Mouse (Mus musculus): ENCODE measurements at regions not wholly inside any gene's neighbourhood (a gene's known extent, or its start where the extent isn't known, plus 50 kb on each side); places are given as distances from the start of the nearest gene placed in this dataset.

- H3K36me3 ChIP-seq (replicated peaks; ENCODE audit: control insufficient read depth, insufficient read depth, low read depth, low read length), result no peaks in the 10 kb centered on the region
- no peak overlapping the region for H3K9ac ChIP-seq (replicated peaks; ENCODE audit: low read length)
- no peak overlapping the region for H3K4me2 ChIP-seq (ENCODE audit: low read depth, low read length)
- H3K9me3 ChIP-seq (replicated peaks; ENCODE audit: control insufficient read depth, low read length), result no peaks in the 10 kb centered on the region
- DNase-seq (ENCODE audit: low spot score), result no peak
- H3K27me3 ChIP-seq (ENCODE audit: control insufficient read depth, insufficient read depth, low read length), result no peaks in the 10 kb centered on the region
- no peak for ATAC-seq (replicated peaks; ENCODE audit: insufficient number of reproducible peaks, low FRiP score, low TSS enrichment, low read depth)
- H3K4me3 ChIP-seq (ENCODE audit: low read depth, low read length), result no peak overlapping the region
- 83% methylated on average over 5 of the region's 5 CpGs for WGBS
- no peaks in the 10 kb centered on the region for H3K4me1 ChIP-seq (ENCODE audit: control insufficient read depth, insufficient read depth, low read length)
- no peak overlapping the region for H3K27ac ChIP-seq (replicated peaks; ENCODE audit: low read depth, low read length)
Measured at GRCm38 (mm10) chr4:82234443-82234842, 471.1 kb downstream of the Nfib start.

DNA sequence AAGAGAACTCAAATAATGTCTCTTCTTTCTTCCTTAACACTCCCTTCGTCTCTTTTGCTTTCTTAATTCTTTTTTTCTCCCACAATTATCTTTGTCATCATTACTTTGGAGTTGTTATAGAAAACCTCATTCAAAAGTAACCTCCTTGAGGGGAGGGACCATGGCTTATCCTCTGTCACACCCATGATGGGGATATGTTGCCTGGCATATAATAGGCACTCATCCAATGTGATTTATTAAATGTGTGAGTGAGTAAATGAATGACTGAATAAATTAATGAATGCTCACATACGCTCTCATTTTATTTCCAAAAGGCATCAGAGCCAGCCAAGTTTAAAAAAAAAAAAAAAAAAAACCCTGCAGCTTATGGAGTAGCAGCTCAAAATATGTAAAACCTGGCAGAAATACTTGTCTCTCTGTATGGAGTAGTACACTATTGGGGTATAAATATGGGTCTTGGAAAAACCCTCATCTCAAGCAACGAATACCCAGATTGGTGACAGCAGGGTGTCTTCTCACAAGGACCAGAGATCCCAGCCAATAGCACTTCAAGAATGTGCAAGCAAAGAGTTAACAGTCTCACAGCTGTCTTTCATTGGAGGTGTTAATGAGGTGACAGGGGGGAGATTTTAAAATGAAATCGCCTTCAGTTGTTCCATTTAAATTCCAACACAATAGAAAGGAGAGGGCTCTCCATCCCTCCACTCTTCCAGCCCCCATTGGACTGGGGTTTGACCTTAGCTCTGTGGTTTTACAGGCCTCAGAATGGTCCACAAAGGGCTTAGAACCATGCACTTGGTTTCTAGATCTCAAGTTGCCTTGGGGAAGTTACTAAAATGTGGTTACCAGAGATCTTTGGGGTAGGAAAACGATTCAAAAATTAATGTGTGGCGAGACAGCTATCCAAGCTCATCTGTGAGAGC, 479.1 kb downstream of the Nfib start:
- Histone ChIP-seq H3K4me2 (ENCODE audit: low read depth, low read length) (no peak overlapping the region), H3K9ac (replicated peaks; ENCODE audit: low read length) (no peak overlapping the region), H3K4me3 (ENCODE audit: low read depth, low read length) (no peak overlapping the region), H3K27me3 (ENCODE audit: control insufficient read depth, insufficient read depth, low read length) (no peaks in the 10 kb centered on the region), H3K27ac (replicated peaks; ENCODE audit: low read depth, low read length) (no peak overlapping the region), H3K4me1 (ENCODE audit: control insufficient read depth, insufficient read depth, low read length) (no peaks in the 10 kb centered on the region), H3K36me3 (replicated peaks; ENCODE audit: control insufficient read depth, insufficient read depth, low read depth, low read length) (no peaks in the 10 kb centered on the region), H3K9me3 (replicated peaks; ENCODE audit: control insufficient read depth, low read length) (no peaks in the 10 kb centered on the region)
- ATAC-seq (replicated peaks; ENCODE audit: insufficient number of reproducible peaks, low FRiP score, low TSS enrichment, low read depth), result no peak
- 68% methylated on average over 6 of the region's 6 CpGs for WGBS
- DNase-seq (ENCODE audit: low spot score), result no peak

DNA sequence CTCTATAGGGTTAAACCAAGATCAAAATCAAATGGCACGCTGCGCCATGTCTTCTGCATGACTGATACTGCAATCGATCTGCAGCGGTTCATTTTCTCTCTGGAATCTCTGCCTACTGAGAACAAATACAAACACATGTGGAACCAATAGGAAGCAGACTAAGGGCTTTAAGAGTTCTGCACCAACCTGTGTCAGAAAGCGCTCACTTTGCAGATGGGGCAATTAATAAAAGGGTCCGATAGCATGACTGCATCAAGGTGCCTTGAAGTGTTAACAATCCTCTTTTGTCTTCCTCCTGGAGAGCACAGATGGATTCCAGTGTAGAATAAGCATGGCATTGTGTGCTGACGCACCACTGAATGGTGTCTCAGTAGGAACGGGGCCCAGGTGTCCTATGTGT, 484.8 kb downstream of the Nfib start:
- no peak overlapping the region for H3K4me2 ChIP-seq (ENCODE audit: low read depth, low read length)
- no peak overlapping the region for H3K4me3 ChIP-seq (ENCODE audit: low read depth, low read length)
- H3K9ac ChIP-seq (replicated peaks; ENCODE audit: low read length), result no peak overlapping the region
- DNase-seq (ENCODE audit: low spot score) (peak; percentile 82), ATAC-seq (replicated peaks; ENCODE audit: insufficient number of reproducible peaks, low FRiP score, low TSS enrichment, low read depth) (peak; percentile 75)
- no peaks in the 10 kb centered on the region for H3K4me1 ChIP-seq (ENCODE audit: control insufficient read depth, insufficient read depth, low read length)
- no peaks in the 10 kb centered on the region for H3K9me3 ChIP-seq (replicated peaks; ENCODE audit: control insufficient read depth, low read length)
- H3K27ac ChIP-seq (replicated peaks; ENCODE audit: low read depth, low read length), result 0 out of 2 replicates have a peak overlapping the region, but pooled peaks have one; percentile 11
- no peaks in the 10 kb centered on the region for H3K27me3 ChIP-seq (ENCODE audit: control insufficient read depth, insufficient read depth, low read length)
- 31% methylated on average over 8 of the region's 8 CpGs for whole genome bisulfite sequencing
- no peaks in the 10 kb centered on the region for H3K36me3 ChIP-seq (replicated peaks; ENCODE audit: control insufficient read depth, insufficient read depth, low read depth, low read length)

DNA sequence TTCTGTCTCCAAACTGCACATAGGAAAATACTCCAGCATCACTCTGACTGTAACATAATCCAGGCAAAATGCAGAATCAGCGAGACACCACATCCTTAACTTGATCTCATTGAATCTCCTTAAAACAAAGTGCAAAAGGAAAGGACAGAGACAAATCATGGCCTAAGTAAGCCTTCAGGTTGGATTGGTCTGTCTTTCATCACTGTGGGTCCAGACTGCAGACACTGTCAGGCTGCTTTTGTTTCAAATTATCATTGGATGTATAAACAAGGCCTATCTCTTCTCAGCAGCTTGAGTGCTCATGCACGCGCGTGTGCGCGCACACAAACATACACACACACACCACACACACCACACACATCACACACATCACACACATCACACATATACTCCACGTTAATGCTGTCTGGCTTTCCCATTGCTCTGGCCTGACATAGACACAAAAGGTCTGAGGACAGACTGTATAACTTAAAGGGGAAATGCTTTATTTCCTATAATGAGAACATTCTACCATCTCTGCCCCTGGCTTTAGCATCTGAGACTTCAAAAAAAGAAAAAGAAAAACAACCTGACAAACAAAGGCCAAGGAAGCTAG, 485.3 kb downstream of the Nfib start:
- ATAC-seq (replicated peaks; ENCODE audit: insufficient number of reproducible peaks, low FRiP score, low TSS enrichment, low read depth) (0 out of 2 replicates have a peak, but pooled peaks have one; percentile 18), DNase-seq (ENCODE audit: low spot score) (peak; percentile 33)
- Histone ChIP-seq H3K27ac (replicated peaks; ENCODE audit: low read depth, low read length) (0 out of 2 replicates have a peak overlapping the region, but pooled peaks have one; percentile 11), H3K36me3 (replicated peaks; ENCODE audit: control insufficient read depth, insufficient read depth, low read depth, low read length) (no peaks in the 10 kb centered on the region), H3K4me2 (ENCODE audit: low read depth, low read length) (no peak overlapping the region), H3K27me3 (ENCODE audit: control insufficient read depth, insufficient read depth, low read length) (no peaks in the 10 kb centered on the region), H3K9me3 (replicated peaks; ENCODE audit: control insufficient read depth, low read length) (no peaks in the 10 kb centered on the region), H3K4me3 (ENCODE audit: low read depth, low read length) (no peak overlapping the region), H3K9ac (replicated peaks; ENCODE audit: low read length) (no peak overlapping the region), H3K4me1 (ENCODE audit: control insufficient read depth, insufficient read depth, low read length) (no peaks in the 10 kb centered on the region)
- WGBS, result 55% methylated on average over 7 of the region's 7 CpGs

GRCm38 (mm10) chr4:82218616-82219015, 486.9 kb downstream of the Nfib start:
- Histone ChIP-seq H3K4me2 (ENCODE audit: low read depth, low read length) (no peak overlapping the region), H3K9me3 (replicated peaks; ENCODE audit: control insufficient read depth, low read length) (no peaks in the 10 kb centered on the region), H3K27me3 (ENCODE audit: control insufficient read depth, insufficient read depth, low read length) (no peaks in the 10 kb centered on the region), H3K36me3 (replicated peaks; ENCODE audit: control insufficient read depth, insufficient read depth, low read depth, low read length) (no peaks in the 10 kb centered on the region), H3K4me3 (ENCODE audit: low read depth, low read length) (no peak overlapping the region), H3K9ac (replicated peaks; ENCODE audit: low read length) (no peak overlapping the region), H3K4me1 (ENCODE audit: control insufficient read depth, insufficient read depth, low read length) (no peaks in the 10 kb centered on the region), H3K27ac (replicated peaks; ENCODE audit: low read depth, low read length) (no peak overlapping the region)
- ATAC-seq (replicated peaks; ENCODE audit: insufficient number of reproducible peaks, low FRiP score, low TSS enrichment, low read depth) (no peak), DNase-seq (ENCODE audit: low spot score) (no peak)
- WGBS, result 70% methylated on average over 6 of the region's 6 CpGs

DNA sequence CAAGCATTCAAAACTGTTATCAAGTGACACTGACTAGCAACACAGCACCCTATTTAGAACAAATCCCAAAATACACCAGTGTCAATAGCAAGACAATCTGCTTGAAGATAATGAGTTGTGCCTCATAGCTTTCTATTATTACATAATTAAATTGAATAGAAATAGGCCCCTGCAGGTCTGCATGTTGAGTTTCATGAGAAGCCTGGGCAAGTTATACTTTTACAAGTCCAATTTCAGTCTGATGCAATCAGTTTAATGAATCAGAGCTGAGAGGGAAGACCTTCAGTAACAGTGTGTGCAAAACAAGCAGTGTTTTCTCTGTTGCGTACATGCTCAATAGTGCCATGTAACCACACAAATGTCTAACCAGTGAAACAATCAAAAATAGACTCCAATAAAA, 498.5 kb downstream of the Nfib start:
- Histone ChIP-seq H3K4me3 (ENCODE audit: low read depth, low read length) (no peak overlapping the region), H3K4me1 (ENCODE audit: control insufficient read depth, insufficient read depth, low read length) (no peaks in the 10 kb centered on the region), H3K27me3 (ENCODE audit: control insufficient read depth, insufficient read depth, low read length) (no peaks in the 10 kb centered on the region), H3K36me3 (replicated peaks; ENCODE audit: control insufficient read depth, insufficient read depth, low read depth, low read length) (no peaks in the 10 kb centered on the region), H3K4me2 (ENCODE audit: low read depth, low read length) (no peak overlapping the region), H3K9ac (replicated peaks; ENCODE audit: low read length) (no peak overlapping the region), H3K27ac (replicated peaks; ENCODE audit: low read depth, low read length) (no peak overlapping the region), H3K9me3 (replicated peaks; ENCODE audit: control insufficient read depth, low read length) (no peaks in the 10 kb centered on the region)
- 89% methylated on average over 1 of the region's 1 CpGs for WGBS
- ATAC-seq (replicated peaks; ENCODE audit: insufficient number of reproducible peaks, low FRiP score, low TSS enrichment, low read depth) (no peak), DNase-seq (ENCODE audit: low spot score) (no peak)

- Histone ChIP-seq H3K27ac (replicated peaks; ENCODE audit: low read depth, low read length) (no peak overlapping the region), H3K36me3 (replicated peaks; ENCODE audit: control insufficient read depth, insufficient read depth, low read depth, low read length) (no peaks in the 10 kb centered on the region), H3K27me3 (ENCODE audit: control insufficient read depth, insufficient read depth, low read length) (no peaks in the 10 kb centered on the region), H3K4me1 (ENCODE audit: control insufficient read depth, insufficient read depth, low read length) (no peaks in the 10 kb centered on the region), H3K4me3 (ENCODE audit: low read depth, low read length) (no peak overlapping the region), H3K4me2 (ENCODE audit: low read depth, low read length) (no peak overlapping the region), H3K9me3 (replicated peaks; ENCODE audit: control insufficient read depth, low read length) (no peaks in the 10 kb centered on the region), H3K9ac (replicated peaks; ENCODE audit: low read length) (no peak overlapping the region)
- 83% methylated on average over 2 of the region's 2 CpGs for WGBS
- no peak for ATAC-seq (replicated peaks; ENCODE audit: insufficient number of reproducible peaks, low FRiP score, low TSS enrichment, low read depth)
- no peak for DNase-seq (ENCODE audit: low spot score)
Measured at GRCm38 (mm10) chr4:82200306-82200705, 505.2 kb downstream of the Nfib start.

- Histone ChIP-seq H3K9me3 (replicated peaks; ENCODE audit: control insufficient read depth, low read length) (no peaks in the 10 kb centered on the region), H3K4me1 (ENCODE audit: control insufficient read depth, insufficient read depth, low read length) (no peaks in the 10 kb centered on the region), H3K27ac (replicated peaks; ENCODE audit: low read depth, low read length) (no peak overlapping the region), H3K4me2 (ENCODE audit: low read depth, low read length) (no peak overlapping the region), H3K36me3 (replicated peaks; ENCODE audit: control insufficient read depth, insufficient read depth, low read depth, low read length) (no peaks in the 10 kb centered on the region), H3K9ac (replicated peaks; ENCODE audit: low read length) (no peak overlapping the region), H3K27me3 (ENCODE audit: control insufficient read depth, insufficient read depth, low read length) (no peaks in the 10 kb centered on the region), H3K4me3 (ENCODE audit: low read depth, low read length) (no peak overlapping the region)
- ATAC-seq (replicated peaks; ENCODE audit: insufficient number of reproducible peaks, low FRiP score, low TSS enrichment, low read depth) (no peak), DNase-seq (ENCODE audit: low spot score) (no peak)
Measured at GRCm38 (mm10) chr4:82199118-82199517, 506.4 kb downstream of the Nfib start.
